Mouse (Mus musculus): ENCODE data around the gene Agbl4. TPM values are rescaled to one million over a fixed set of nuclear protein-coding genes. Genes with fewer than 3 reads are reported as not detected.

Gene Agbl4
- polyA plus RNA-seq, 1 experiment, result 2.4 TPM

GRCm38 (mm10) chr4:111513921-111514320 lies 1116.5 kb downstream of the Agbl4 start:
- no peak for DNase-seq (ENCODE audit: low read depth)
- TF ChIP-seq CTCF (IDR thresholded peaks at IDR 0.05; ENCODE audit: borderline replicate concordance, extremely low read depth, insufficient read depth, insufficient read length) (no peak), POLR2A (IDR thresholded peaks at IDR 0.05; ENCODE audit: borderline replicate concordance, extremely low read depth, insufficient read depth, insufficient read length, poor library complexity, severe bottlenecking) (no peak)

GRCm38 (mm10) chr4:111516136-111516535 lies 1118.7 kb downstream of the Agbl4 start:
- DNase-seq (ENCODE audit: low read depth), result no peak
- TF ChIP-seq POLR2A (IDR thresholded peaks at IDR 0.05; ENCODE audit: borderline replicate concordance, extremely low read depth, insufficient read depth, insufficient read length, poor library complexity, severe bottlenecking) (no peak), CTCF (IDR thresholded peaks at IDR 0.05; ENCODE audit: borderline replicate concordance, extremely low read depth, insufficient read depth, insufficient read length) (no peak)

- no peak for TF ChIP-seq POLR2A (IDR thresholded peaks at IDR 0.05; ENCODE audit: borderline replicate concordance, extremely low read depth, insufficient read depth, insufficient read length, poor library complexity, severe bottlenecking)
- TF ChIP-seq CTCF (IDR thresholded peaks at IDR 0.05; ENCODE audit: borderline replicate concordance, extremely low read depth, insufficient read depth, insufficient read length), result no peak
- DNase-seq (ENCODE audit: low read depth), result peak; percentile 61
Observed at GRCm38 (mm10) chr4:111517063-111517792, 1119.8 kb downstream of the Agbl4 start.

- no peak for DNase-seq (ENCODE audit: low read depth)
- TF ChIP-seq CTCF (IDR thresholded peaks at IDR 0.05; ENCODE audit: borderline replicate concordance, extremely low read depth, insufficient read depth, insufficient read length), result no peak
Observed at GRCm38 (mm10) chr4:111518191-111518590, 1120.7 kb downstream of the Agbl4 start.

- no peak for TF ChIP-seq POLR2A (IDR thresholded peaks at IDR 0.05; ENCODE audit: borderline replicate concordance, extremely low read depth, insufficient read depth, insufficient read length, poor library complexity, severe bottlenecking)
- no peak for TF ChIP-seq CTCF (IDR thresholded peaks at IDR 0.05; ENCODE audit: borderline replicate concordance, extremely low read depth, insufficient read depth, insufficient read length)
- no peak for DNase-seq (ENCODE audit: low read depth)
Observed at GRCm38 (mm10) chr4:111519267-111519666, 1121.8 kb downstream of the Agbl4 start.

GRCm38 (mm10) chr4:111520006-111520405 lies 1122.5 kb downstream of the Agbl4 start:
- DNase-seq (ENCODE audit: low read depth), result no peak
- TF ChIP-seq CTCF (IDR thresholded peaks at IDR 0.05; ENCODE audit: borderline replicate concordance, extremely low read depth, insufficient read depth, insufficient read length), result no peak
- TF ChIP-seq POLR2A (IDR thresholded peaks at IDR 0.05; ENCODE audit: borderline replicate concordance, extremely low read depth, insufficient read depth, insufficient read length, poor library complexity, severe bottlenecking), result no peak

- no peak for DNase-seq (ENCODE audit: low read depth)
- TF ChIP-seq CTCF (IDR thresholded peaks at IDR 0.05; ENCODE audit: borderline replicate concordance, extremely low read depth, insufficient read depth, insufficient read length), result no peak
- no peak for TF ChIP-seq POLR2A (IDR thresholded peaks at IDR 0.05; ENCODE audit: borderline replicate concordance, extremely low read depth, insufficient read depth, insufficient read length, poor library complexity, severe bottlenecking)
Observed at GRCm38 (mm10) chr4:111522974-111523373, 1125.5 kb downstream of the Agbl4 start.

GRCm38 (mm10) chr4:111528961-111529360 lies 1131.5 kb downstream of the Agbl4 start:
- TF ChIP-seq CTCF (IDR thresholded peaks at IDR 0.05; ENCODE audit: borderline replicate concordance, extremely low read depth, insufficient read depth, insufficient read length) (no peak), POLR2A (IDR thresholded peaks at IDR 0.05; ENCODE audit: borderline replicate concordance, extremely low read depth, insufficient read depth, insufficient read length, poor library complexity, severe bottlenecking) (no peak)

GRCm38 (mm10) chr4:111529996-111530395 lies 1132.5 kb downstream of the Agbl4 start:
- TF ChIP-seq POLR2A (IDR thresholded peaks at IDR 0.05; ENCODE audit: borderline replicate concordance, extremely low read depth, insufficient read depth, insufficient read length, poor library complexity, severe bottlenecking) (no peak), CTCF (IDR thresholded peaks at IDR 0.05; ENCODE audit: borderline replicate concordance, extremely low read depth, insufficient read depth, insufficient read length) (no peak)
- DNase-seq (ENCODE audit: low read depth), result no peak

More at GRCm38 (mm10) chr4:111528961-111529360, 1131.5 kb downstream of the Agbl4 start:
- DNase-seq (ENCODE audit: low read depth), result no peak

- DNase-seq (ENCODE audit: low read depth), result no peak
- TF ChIP-seq POLR2A (IDR thresholded peaks at IDR 0.05; ENCODE audit: borderline replicate concordance, extremely low read depth, insufficient read depth, insufficient read length, poor library complexity, severe bottlenecking) (no peak), CTCF (IDR thresholded peaks at IDR 0.05; ENCODE audit: borderline replicate concordance, extremely low read depth, insufficient read depth, insufficient read length) (no peak)
Observed at GRCm38 (mm10) chr4:111530537-111530936, 1133.1 kb downstream of the Agbl4 start.

- TF ChIP-seq POLR2A (IDR thresholded peaks at IDR 0.05; ENCODE audit: borderline replicate concordance, extremely low read depth, insufficient read depth, insufficient read length, poor library complexity, severe bottlenecking) (no peak), CTCF (IDR thresholded peaks at IDR 0.05; ENCODE audit: borderline replicate concordance, extremely low read depth, insufficient read depth, insufficient read length) (no peak)
- DNase-seq (ENCODE audit: low read depth), result no peak
Observed at GRCm38 (mm10) chr4:111544684-111545083, 1147.2 kb downstream of the Agbl4 start.

- TF ChIP-seq CTCF (IDR thresholded peaks at IDR 0.05; ENCODE audit: borderline replicate concordance, extremely low read depth, insufficient read depth, insufficient read length) (no peak), POLR2A (IDR thresholded peaks at IDR 0.05; ENCODE audit: borderline replicate concordance, extremely low read depth, insufficient read depth, insufficient read length, poor library complexity, severe bottlenecking) (no peak)
- peak; percentile 74 for DNase-seq (ENCODE audit: low read depth)
Observed at GRCm38 (mm10) chr4:111546009-111546408, 1148.5 kb downstream of the Agbl4 start.
